ENCODE assay signal across 8 mouse cellular contexts in genomic region chr8:85076001-85076400, GRCm38 (mm10). TPM values are rescaled to one million over a fixed set of nuclear protein-coding genes. Genes with fewer than 3 reads are reported as not detected.
DNase-seq lines count a peak whose midpoint lies in the region; ATAC-seq and TF ChIP-seq lines count a peak whose summit lies in the region.

No protein-coding gene starts in this region.

- POLR2A ChIA-PET in Patski (lab: Charles Lee), result interaction anchor here (0.7 to 1.1 kb wide), 3 partner anchors 16 to 40 kb away, joined by 3 to 4 read pairs (median 3); partner anchors contain the start of genes Fbxw9 and Tnpo2

- H3K4me2 ChIP-seq in heart, embryonic 12.5 days, result no peak overlapping the region

- H3K9me3 ChIP-seq in heart, embryonic 10.5 days, result no peaks in the 10 kb centered on the region
- H3K9me3 ChIP-seq in heart, embryonic 12.5 days (replicated peaks), result no peaks in the 10 kb centered on the region

- no peak for ATAC-seq in heart, embryonic 12.5 days (ENCODE audit: insufficient number of reproducible peaks, low FRiP score)
- ATAC-seq in Patski, result peak; percentile 29

- H3K36me3 ChIP-seq in heart, embryonic 10.5 days, result peaks cover 58% of the 10 kb centered on the region
- peaks cover 51% of the 10 kb centered on the region for H3K36me3 ChIP-seq in heart, embryonic 12.5 days

- no peak overlapping the region for H3K9ac ChIP-seq in heart, embryonic 12.5 days

- intact Hi-C loops in heart, postnatal 36 days (cut with DNase I), result loop anchor here (1.0 to 2.0 kb wide), 2 partner anchors 43 to 96 kb away; no protein-coding TSS in a partner anchor

- peaks cover 37% of the 10 kb centered on the region for H3K4me1 ChIP-seq in heart, embryonic 10.5 days
- peaks cover 30% of the 10 kb centered on the region for H3K4me1 ChIP-seq in heart, embryonic 12.5 days (replicated peaks)

- no peaks in the 10 kb centered on the region for H3K27me3 ChIP-seq in heart, embryonic 10.5 days (ENCODE audit: insufficient read depth, poor library complexity, severe bottlenecking)
- no peaks in the 10 kb centered on the region for H3K27me3 ChIP-seq in heart, embryonic 12.5 days (replicated peaks)
- no peaks in the 10 kb centered on the region for H3K27me3 ChIP-seq in Patski

- in situ Hi-C loops in Patski (cut with MboI; ENCODE audit: low pct_unique_long_range_greater_than_20kb), result no loop called here

- CTCF ChIA-PET in Patski (lab: Charles Lee), result interaction anchor here (0.9 to 2.7 kb wide), 9 partner anchors 9 to 95 kb away, joined by 3 to 10 read pairs (median 3); partner anchors contain the start of genes Gm5741 and Tnpo2

- no peak overlapping the region for H3K27ac ChIP-seq in heart, embryonic 10.5 days
- no peak overlapping the region for H3K27ac ChIP-seq in heart, embryonic 12.5 days (ENCODE audit: poor library complexity, severe bottlenecking)

- 73% methylated on average over 9 of the region's 9 CpGs for WGBS in heart, embryonic 10.5 days
- WGBS in heart, embryonic 12.5 days, result 62% methylated on average over 9 of the region's 9 CpGs

- H3K4me3 ChIP-seq in heart, embryonic 10.5 days, result peak overlapping the region; percentile 22; the same call in 1 of the 2 replicates
- no peak overlapping the region for H3K4me3 ChIP-seq in heart, embryonic 12.5 days

- no peak for TF ChIP-seq CTCF in Patski (IDR thresholded peaks at IDR 0.05)

- DNase-seq in heart, embryonic 10.5 days (ENCODE audit: low spot score), result peak; percentile 82
- DNase-seq in 3134 (ENCODE audit: extremely low read depth, insufficient read length, low spot score) (peak; percentile 41), Patski (ENCODE audit: low read depth, low spot score) (no peak)
- DNase-seq in heart, postnatal 36 days, result peak; percentile 34 to 42
- DNase-seq in lung, postnatal 36 days, result peak; percentile 68
- DNase-seq in layer of hippocampus, adult 9-10 months (ENCODE audit: low spot score), result no peak
- DNase-seq in urinary bladder, postnatal 10 days (ENCODE audit: low spot score), result no peak

RNA-seq across cellular contexts. Expression of gene Dhps, which starts 4.4 kb away (rescaled TPM):
- 54.0 and 72.3 TPM in 2 replicates for polyA plus RNA-seq in heart, embryonic 10.5 days (2016; fragmentation: Nextera tagmentation; extraction: Ambion mirVana)
- 50.4 and 60.9 TPM in 2 replicates for polyA plus RNA-seq in heart, embryonic 12.5 days (2016; fragmentation: Nextera tagmentation; extraction: Ambion mirVana)
- polyA plus RNA-seq in Patski (2021), result 57.6 TPM
- 10 to 100 TPM; 27.0 to 27.4 TPM for total RNA-seq in heart, postnatal 36 days (2021)

RNA-seq across cellular contexts. Expression of gene Wdr83os, which starts 4.5 kb away (rescaled TPM):
- 97.0 and 105 TPM in 2 replicates for polyA plus RNA-seq in heart, embryonic 10.5 days (2016; fragmentation: Nextera tagmentation; extraction: Ambion mirVana)
- 107 and 109 TPM in 2 replicates for polyA plus RNA-seq in heart, embryonic 12.5 days (2016; fragmentation: Nextera tagmentation; extraction: Ambion mirVana)
- 104 TPM for polyA plus RNA-seq in Patski (2021)
- 10 to 100 TPM; 37.4 to 42.2 TPM for total RNA-seq in heart, postnatal 36 days (2021)

RNA-seq across cellular contexts. Expression of gene Wdr83, which starts 5.1 kb away (rescaled TPM):
- 41.2 and 47.9 TPM in 2 replicates for polyA plus RNA-seq in heart, embryonic 10.5 days (2016; fragmentation: Nextera tagmentation; extraction: Ambion mirVana)
- 31.7 and 33.2 TPM in 2 replicates for polyA plus RNA-seq in heart, embryonic 12.5 days (2016; fragmentation: Nextera tagmentation; extraction: Ambion mirVana)
- polyA plus RNA-seq in Patski (2021), result 30.4 TPM
- 10 to 100 TPM; 33.3 to 34.2 TPM for total RNA-seq in heart, postnatal 36 days (2021)

RNA-seq across cellular contexts. Expression of gene Man2b1, which starts 7.1 kb away (rescaled TPM):
- polyA plus RNA-seq in heart, embryonic 10.5 days (2016; fragmentation: Nextera tagmentation; extraction: Ambion mirVana), result 27.2 and 30.7 TPM in 2 replicates
- polyA plus RNA-seq in heart, embryonic 12.5 days (2016; fragmentation: Nextera tagmentation; extraction: Ambion mirVana), result 33.2 and 34.8 TPM in 2 replicates
- polyA plus RNA-seq in Patski (2021), result 45.5 TPM
- total RNA-seq in heart, postnatal 36 days (2021), result 10 to 100 TPM; 31.0 to 31.3 TPM

RNA-seq across cellular contexts. Expression of gene Gm5741, which starts 8.2 kb away (rescaled TPM):
- polyA plus RNA-seq in heart, embryonic 10.5 days (2016; fragmentation: Nextera tagmentation; extraction: Ambion mirVana), result 0.51 and 0.57 TPM in 2 replicates
- not detected in 2 replicates for polyA plus RNA-seq in heart, embryonic 12.5 days (2016; fragmentation: Nextera tagmentation; extraction: Ambion mirVana)
- 0.21 TPM for polyA plus RNA-seq in Patski (2021)
- not detected for total RNA-seq in heart, postnatal 36 days (2021)

Comparison
In these comparisons a context has a peak if more than half of its experiments do, and no peak if none do; other contexts are left out.
1. DNase-seq: peak in heart, embryonic 10.5 days (single experiment), 3134 (single experiment), heart, postnatal 36 days (2 of 2) and lung, postnatal 36 days (single experiment); none in Patski (single experiment), layer of hippocampus, adult 9-10 months (single experiment) and urinary bladder, postnatal 10 days (single experiment).